Mouse (Mus musculus) adrenal gland, postnatal 0 days (tissue): ENCODE data around the gene Zdhhc22. TPM values are rescaled to one million over a fixed set of nuclear protein-coding genes. Genes with fewer than 3 reads are reported as not detected.

Source experiments
- microRNA-seq: library from miRNA; unstranded; fragments of <30 nt; microRNA quantifications from one replicate; pipeline ENCODE4, GENCODE M21; 2016; ENCODE audit warnings: borderline replicate concordance; ENCODE audit not compliant: insufficient number of aligned reads
- polyA plus RNA-seq: library from polyadenylated mRNA; unstranded; fragments of >200 nt; fragmentation: Nextera tagmentation; extraction: Ambion mirVana; gene quantifications from 2 replicates; pipeline ENCODE4 v1.2.1, GENCODE M21; 2015

The Zdhhc22 gene
- polyA plus RNA-seq: 0.36 and 1.3 TPM in 2 replicates

DNA sequence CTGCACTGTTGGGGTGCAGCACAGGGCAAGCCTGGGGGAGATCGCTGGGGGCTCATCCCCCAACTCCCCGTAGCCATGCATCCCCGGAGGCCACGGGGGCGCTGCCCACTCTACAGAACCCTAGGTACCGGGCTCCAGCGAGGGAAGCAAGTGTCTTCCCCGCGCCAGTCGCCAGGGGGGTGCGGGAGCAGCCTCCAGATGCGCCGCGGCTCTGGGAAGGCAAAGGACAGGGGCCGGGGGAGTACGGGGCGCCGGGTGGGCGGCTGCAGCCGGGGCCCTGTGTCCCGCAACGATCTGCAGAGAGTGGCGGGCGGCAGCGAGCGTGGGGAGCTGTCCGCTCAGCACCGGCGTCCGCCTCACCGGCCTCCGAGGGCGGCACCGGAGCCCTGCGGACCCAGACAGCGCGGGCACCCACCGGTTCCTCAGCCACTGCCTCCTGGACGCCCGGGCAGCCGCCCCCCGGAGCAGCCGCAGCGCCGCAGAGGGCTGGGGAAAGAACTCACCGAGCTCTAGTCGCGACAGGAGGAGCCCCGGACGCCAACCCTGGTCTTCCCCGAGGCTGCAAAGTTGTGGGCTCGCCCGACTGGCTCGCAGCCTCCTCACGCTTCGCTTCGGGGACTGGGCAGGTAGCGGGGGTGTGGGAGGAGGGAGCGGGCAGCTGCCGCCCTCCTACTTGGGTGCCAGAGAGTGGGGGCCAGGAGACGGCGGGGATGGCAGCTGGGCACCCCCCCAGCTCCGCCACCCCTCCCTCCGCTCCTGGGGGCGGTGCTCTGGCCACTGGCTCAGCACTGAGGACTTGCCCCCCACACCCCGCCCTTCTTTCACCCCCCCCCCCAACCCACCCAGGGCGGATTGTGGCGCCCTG, at the start of gene Zdhhc22:
TSS of gene Zdhhc22 (minus strand) at position 541 of the 865 bp plus-strand sequence.

DNA sequence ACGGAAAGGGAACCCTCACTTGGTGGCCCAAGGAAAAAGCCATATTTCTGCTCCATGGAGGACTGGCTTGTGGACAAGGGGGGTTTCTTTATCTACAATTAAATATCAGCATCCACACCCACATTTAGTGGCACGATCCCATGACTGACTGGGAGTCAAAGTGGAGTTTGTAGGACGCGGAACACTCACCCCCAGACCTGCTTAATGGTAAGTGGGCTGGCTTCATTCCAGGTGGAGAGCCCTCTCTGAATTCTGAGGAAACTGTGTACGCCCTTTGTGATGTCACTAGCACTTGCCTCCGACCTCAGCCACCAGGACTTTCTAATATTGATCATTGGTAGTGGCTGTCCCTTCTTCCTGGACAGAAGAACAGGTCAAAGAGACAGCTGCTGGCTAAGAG, 30.8 kb upstream of the Zdhhc22 start, which contains the start of gene Tmem63c:
TSS of gene Tmem63c (plus strand) at position 301 of the 400 bp plus-strand sequence.

DNA sequence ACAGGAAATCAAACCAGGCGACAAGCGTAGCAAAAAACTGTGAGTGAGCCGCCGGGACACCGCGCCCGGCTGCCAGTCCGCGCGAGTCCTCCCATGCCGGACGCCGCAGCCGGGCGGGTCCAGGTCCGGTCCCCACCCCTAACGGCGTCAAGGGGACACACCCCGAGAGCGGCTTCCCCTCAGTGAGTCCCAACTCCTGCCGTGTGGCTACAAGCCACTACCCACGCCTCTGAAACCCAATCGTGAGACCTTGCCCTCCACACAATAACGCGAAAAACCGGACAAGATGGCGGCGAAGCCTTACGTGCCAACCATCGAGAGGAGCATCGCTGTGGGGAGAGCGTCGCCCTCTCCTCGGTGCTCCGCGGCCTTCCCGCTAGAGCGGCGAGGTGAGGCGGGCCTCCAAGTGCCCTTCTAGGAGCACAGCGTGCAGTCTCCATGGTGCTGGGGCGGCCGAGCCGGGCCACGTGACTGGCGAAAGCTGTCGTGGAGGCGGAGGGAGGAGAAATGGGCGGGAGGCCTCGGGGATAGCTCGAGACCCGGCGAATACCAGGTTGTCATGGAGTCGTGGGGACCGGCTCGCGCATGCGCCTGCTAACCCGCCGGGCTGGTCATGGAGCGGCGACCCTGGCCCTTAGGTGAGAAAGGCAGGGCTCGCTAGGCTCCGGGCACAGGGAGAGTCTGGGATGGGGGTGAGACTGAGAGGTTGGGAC, 43.2 kb downstream of the Zdhhc22 start, which contains the start of gene Cipc:
TSS of gene Cipc (plus strand) at position 182 of the 713 bp plus-strand sequence.

Small RNA genes within 50 kb of the gene (microRNA-seq; reads per million reads assigned to microRNA genes)
- gene Gm25847: not detected

Other genes with a start within 250 kb of the Zdhhc22 start
- 32.9 and 40.4 TPM in 2 replicates for gene Irf2bpl, start 105.6 kb downstream of the Zdhhc22 start, polyA plus RNA-seq
- 6.7 and 8.6 TPM in 2 replicates for gene Cipc, start 43.4 kb downstream of the Zdhhc22 start, polyA plus RNA-seq
- 0.22 and 1.1 TPM in 2 replicates for gene Tmem63c, start 30.9 kb upstream of the Zdhhc22 start, polyA plus RNA-seq
- gene Ngb, start 112.1 kb upstream of the Zdhhc22 start, polyA plus RNA-seq: 0.69 and 2.6 TPM in 2 replicates
- 45.8 and 50.3 TPM in 2 replicates for gene Gstz1, start 156.7 kb upstream of the Zdhhc22 start, polyA plus RNA-seq
- 7.8 and 8.8 TPM in 2 replicates for gene Pomt2, start 157.5 kb upstream of the Zdhhc22 start, polyA plus RNA-seq
- 8.1 and 10.1 TPM in 2 replicates for gene Samd15, start 209.3 kb upstream of the Zdhhc22 start, polyA plus RNA-seq
- 1.7 and 2.3 TPM in 2 replicates for gene Tmed8, start 210.0 kb upstream of the Zdhhc22 start, polyA plus RNA-seq
- 0.21 TPM in 1 of 2 replicates, not detected in the other for gene Noxred1, start 248.3 kb upstream of the Zdhhc22 start, polyA plus RNA-seq